Mouse (Mus musculus): Measurements from ENCODE around the gene Dgkq. TPM values are rescaled to one million over a fixed set of nuclear protein-coding genes. Genes with fewer than 3 reads are reported as not detected.

The Dgkq gene
- total RNA-seq (2021), result 10 to 100 TPM; 54.1 to 55.0 TPM
- long read RNA-seq, experiment 1, full-length matches to known transcripts, result 7 of 17 reads
- long read RNA-seq, experiment 1, partial matches to known transcripts, result 3 of 17 reads
- long read RNA-seq, experiment 1, other reads (novel, unspliced or antisense), result 7 of 17 reads
- long read RNA-seq, experiment 2, full-length matches to known transcripts, result 12 of 26 reads
- long read RNA-seq, experiment 2, partial matches to known transcripts, result 1 of 26 reads
- long read RNA-seq, experiment 2, other reads (novel, unspliced or antisense), result 13 of 26 reads

- DNase-seq (ENCODE audit: low spot score in 2 of 2), result peak; percentile 87 to 91
These were observed at the start of gene Dgkq for GRCm38 (mm10) chr5:108668977-108669936. Gene Dgkq (minus strand): TSS chr5:108669672.

GRCm38 (mm10) chr5:108718051-108718450, 48.6 kb upstream of the Dgkq start:
- DNase-seq (ENCODE audit: low spot score in 2 of 2), result peak in 1 of 2 experiments; percentile 42

- no peak for DNase-seq (ENCODE audit: low spot score in 2 of 2)
These were observed 46.5 kb upstream of the Dgkq start for GRCm38 (mm10) chr5:108715974-108716373.

GRCm38 (mm10) chr5:108714149-108714548, 44.7 kb upstream of the Dgkq start:
- peak in 1 of 2 experiments; percentile 74 for DNase-seq (ENCODE audit: low spot score in 2 of 2)

GRCm38 (mm10) chr5:108713691-108714090, 44.2 kb upstream of the Dgkq start:
- no peak for DNase-seq (ENCODE audit: low spot score in 2 of 2)

GRCm38 (mm10) chr5:108713096-108713495, 43.6 kb upstream of the Dgkq start:
- no peak for DNase-seq (ENCODE audit: low spot score in 2 of 2)

- DNase-seq (ENCODE audit: low spot score in 2 of 2), result no peak
These were observed 42.5 kb upstream of the Dgkq start for GRCm38 (mm10) chr5:108711968-108712367.

- DNase-seq (ENCODE audit: low spot score in 2 of 2), result no peak
These were observed 39.7 kb upstream of the Dgkq start for GRCm38 (mm10) chr5:108708981-108709731.

- no peak for DNase-seq (ENCODE audit: low spot score in 2 of 2)
These were observed 38.9 kb upstream of the Dgkq start for GRCm38 (mm10) chr5:108708419-108708818.

GRCm38 (mm10) chr5:108707758-108708157, 38.3 kb upstream of the Dgkq start:
- no peak for DNase-seq (ENCODE audit: low spot score in 2 of 2)

GRCm38 (mm10) chr5:108703754-108704626, 34.5 kb upstream of the Dgkq start:
- no peak for DNase-seq (ENCODE audit: low spot score in 2 of 2)

GRCm38 (mm10) chr5:108701341-108702021, 32.0 kb upstream of the Dgkq start:
- no peak for DNase-seq (ENCODE audit: low spot score in 2 of 2)

GRCm38 (mm10) chr5:108700346-108700745, 30.9 kb upstream of the Dgkq start:
- DNase-seq (ENCODE audit: low spot score in 2 of 2), result no peak

- peak; percentile 57 to 84 for DNase-seq (ENCODE audit: low spot score in 2 of 2)
These were observed 27.9 kb upstream of the Dgkq start for GRCm38 (mm10) chr5:108697341-108697753.

GRCm38 (mm10) chr5:108696542-108696941, 27.1 kb upstream of the Dgkq start:
- DNase-seq (ENCODE audit: low spot score in 2 of 2), result no peak

- no peak for DNase-seq (ENCODE audit: low spot score in 2 of 2)
These were observed 26.4 kb upstream of the Dgkq start for GRCm38 (mm10) chr5:108695861-108696260.

GRCm38 (mm10) chr5:108694352-108695261, 25.1 kb upstream of the Dgkq start:
- peak in 1 of 2 experiments; percentile 50 for DNase-seq (ENCODE audit: low spot score in 2 of 2)

GRCm38 (mm10) chr5:108693872-108694288, 24.4 kb upstream of the Dgkq start:
- peak; percentile 61 to 77 for DNase-seq (ENCODE audit: low spot score in 2 of 2)

GRCm38 (mm10) chr5:108692271-108692670, 22.8 kb upstream of the Dgkq start, which contains the start of gene Fgfrl1:
Gene Fgfrl1 (plus strand): TSS chr5:108692382.
- no peak for DNase-seq (ENCODE audit: low spot score in 2 of 2)

Measured in layer of hippocampus, postnatal 14 days (tissue).